Mouse (Mus musculus): ENCODE data around the gene Hecw2. TPM values are rescaled to one million over a fixed set of nuclear protein-coding genes. Genes with fewer than 3 reads are reported as not detected.

The Hecw2 gene
- polyA plus RNA-seq, 1 experiment from 2014 or later, result 1.7 TPM

DNA sequence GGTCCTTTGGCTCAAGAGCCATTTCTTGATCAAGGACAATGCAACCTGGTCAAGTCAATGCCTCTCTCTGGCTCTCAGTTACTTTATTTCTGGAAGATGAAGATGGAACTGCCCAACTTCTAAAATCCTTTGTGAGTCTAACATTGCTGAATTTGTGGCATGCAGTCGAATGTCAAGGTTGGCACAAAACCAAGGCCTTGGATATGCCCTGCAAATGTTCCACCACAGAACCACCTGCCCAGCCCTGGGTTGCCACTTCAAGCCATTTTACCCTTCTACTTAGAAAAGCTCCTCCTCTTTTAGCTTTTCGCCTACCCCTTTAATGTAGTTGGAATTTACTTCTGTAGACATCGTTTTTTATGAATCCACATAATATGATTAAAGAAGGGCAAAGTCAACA is 115.3 kb downstream of the Hecw2 start:
- no peaks in the 10 kb centered on the region for H3K36me3 ChIP-seq (ENCODE audit: control insufficient read depth, insufficient read depth, low read length)
- no peak overlapping the region for H3K27ac ChIP-seq (replicated peaks; ENCODE audit: low read depth, low read length)
- WGBS, result 89% methylated on average over 3 of the region's 3 CpGs
- no peak for DNase-seq (ENCODE audit: low spot score)
- no peak overlapping the region for H3K4me3 ChIP-seq (ENCODE audit: low read depth, low read length)
- H3K27me3 ChIP-seq (ENCODE audit: control insufficient read depth, insufficient read depth, low read length), result no peaks in the 10 kb centered on the region
- ATAC-seq (ENCODE audit: insufficient number of reproducible peaks, low FRiP score, low TSS enrichment, low read depth), result no peak
- H3K9me3 ChIP-seq (ENCODE audit: control insufficient read depth, low read length), result no peaks in the 10 kb centered on the region
- H3K9ac ChIP-seq (ENCODE audit: low read length), result no peak overlapping the region
- H3K4me1 ChIP-seq (ENCODE audit: control insufficient read depth, insufficient read depth, low read length), result no peaks in the 10 kb centered on the region
- H3K4me2 ChIP-seq (ENCODE audit: low read depth, severe bottlenecking), result no peak overlapping the region

DNA sequence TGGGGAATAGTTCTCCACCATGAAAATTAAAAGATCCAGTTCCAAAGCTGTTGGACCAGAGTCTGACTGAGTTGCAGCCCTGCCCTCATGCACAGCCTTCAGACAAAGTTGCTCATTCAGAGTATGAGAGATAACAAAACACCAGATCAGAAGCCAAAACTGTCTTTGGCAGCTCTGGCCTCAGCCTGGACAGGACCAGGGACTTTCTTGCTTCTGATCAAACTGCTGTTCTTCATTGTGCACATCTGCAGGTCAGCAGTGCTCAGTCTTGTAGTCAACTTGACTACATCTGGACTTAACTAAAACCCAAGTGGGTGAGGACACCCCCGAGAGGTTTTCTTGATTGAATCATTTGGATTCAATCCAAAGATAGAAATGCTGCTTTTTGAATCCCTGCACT is 120.5 kb downstream of the Hecw2 start:
- no peaks in the 10 kb centered on the region for H3K4me1 ChIP-seq (ENCODE audit: control insufficient read depth, insufficient read depth, low read length)
- no peak overlapping the region for H3K4me2 ChIP-seq (ENCODE audit: low read depth, severe bottlenecking)
- H3K9ac ChIP-seq (ENCODE audit: low read length), result no peak overlapping the region
- DNase-seq (ENCODE audit: low spot score) (no peak), ATAC-seq (ENCODE audit: insufficient number of reproducible peaks, low FRiP score, low TSS enrichment, low read depth) (no peak)
- no peaks in the 10 kb centered on the region for H3K36me3 ChIP-seq (ENCODE audit: control insufficient read depth, insufficient read depth, low read length)
- H3K9me3 ChIP-seq (ENCODE audit: control insufficient read depth, low read length), result no peaks in the 10 kb centered on the region
- WGBS, result 39% methylated on average over 1 of the region's 1 CpGs
- H3K4me3 ChIP-seq (ENCODE audit: low read depth, low read length), result no peak overlapping the region
- no peaks in the 10 kb centered on the region for H3K27me3 ChIP-seq (ENCODE audit: control insufficient read depth, insufficient read depth, low read length)
- no peak overlapping the region for H3K27ac ChIP-seq (replicated peaks; ENCODE audit: low read depth, low read length)

DNA sequence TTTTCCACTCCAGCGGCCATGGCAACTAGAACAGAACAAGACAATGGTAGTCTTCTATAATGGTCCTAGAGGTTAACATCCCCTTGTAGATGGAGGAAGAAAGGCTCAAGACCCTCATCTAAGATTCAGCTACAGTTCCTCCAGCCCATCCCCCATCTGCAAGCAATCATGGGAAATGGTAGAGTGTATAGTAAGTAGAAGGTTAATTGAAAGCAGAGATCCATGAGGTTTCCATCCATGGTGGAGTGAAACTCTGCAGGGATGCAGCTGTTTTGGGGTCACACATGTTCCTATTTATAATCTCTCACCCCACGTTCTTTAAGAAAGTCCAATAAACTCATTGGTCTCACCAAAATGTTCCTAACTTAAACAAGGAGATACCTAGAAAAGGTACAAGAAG is 124.8 kb downstream of the Hecw2 start:
- Histone ChIP-seq H3K36me3 (ENCODE audit: control insufficient read depth, insufficient read depth, low read length) (no peaks in the 10 kb centered on the region), H3K27ac (replicated peaks; ENCODE audit: low read depth, low read length) (no peak overlapping the region), H3K9ac (ENCODE audit: low read length) (no peak overlapping the region), H3K4me2 (ENCODE audit: low read depth, severe bottlenecking) (no peak overlapping the region), H3K27me3 (ENCODE audit: control insufficient read depth, insufficient read depth, low read length) (no peaks in the 10 kb centered on the region), H3K4me1 (ENCODE audit: control insufficient read depth, insufficient read depth, low read length) (no peaks in the 10 kb centered on the region), H3K9me3 (ENCODE audit: control insufficient read depth, low read length) (no peaks in the 10 kb centered on the region), H3K4me3 (ENCODE audit: low read depth, low read length) (no peak overlapping the region)
- no peak for ATAC-seq (ENCODE audit: insufficient number of reproducible peaks, low FRiP score, low TSS enrichment, low read depth)
- peak; percentile 28 for DNase-seq (ENCODE audit: low spot score)
- WGBS, result 46% methylated on average over 2 of the region's 2 CpGs

DNA sequence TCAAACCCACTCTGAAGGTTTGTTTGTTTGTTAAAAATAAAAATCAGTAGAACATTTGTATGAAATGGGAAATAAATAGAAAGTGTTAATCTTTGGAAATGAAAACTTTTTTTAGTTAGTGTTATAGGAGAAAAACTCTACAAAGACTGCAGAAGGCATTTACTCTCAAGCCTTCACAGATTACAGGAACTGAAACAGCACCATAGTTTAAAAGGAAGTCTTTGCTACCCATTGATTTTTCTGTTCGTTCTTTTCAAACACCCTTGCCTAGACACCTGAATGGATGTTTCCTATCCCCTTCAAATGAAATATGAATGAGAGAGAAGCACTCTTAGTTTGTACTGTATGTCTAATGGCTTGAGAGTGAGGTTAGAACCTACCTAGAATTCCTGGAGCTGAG is 126.7 kb downstream of the Hecw2 start:
- no peak for DNase-seq (ENCODE audit: low spot score)
- no peak overlapping the region for H3K4me2 ChIP-seq (ENCODE audit: low read depth, severe bottlenecking)
- no peaks in the 10 kb centered on the region for H3K4me1 ChIP-seq (ENCODE audit: control insufficient read depth, insufficient read depth, low read length)
- WGBS, result 80% methylated on average over 1 of the region's 1 CpGs
- H3K4me3 ChIP-seq (ENCODE audit: low read depth, low read length), result no peak overlapping the region
- H3K9ac ChIP-seq (ENCODE audit: low read length), result no peak overlapping the region
- H3K27me3 ChIP-seq (ENCODE audit: control insufficient read depth, insufficient read depth, low read length), result no peaks in the 10 kb centered on the region
- ATAC-seq (ENCODE audit: insufficient number of reproducible peaks, low FRiP score, low TSS enrichment, low read depth), result no peak
- H3K27ac ChIP-seq (replicated peaks; ENCODE audit: low read depth, low read length), result no peak overlapping the region
- no peaks in the 10 kb centered on the region for H3K36me3 ChIP-seq (ENCODE audit: control insufficient read depth, insufficient read depth, low read length)
- H3K9me3 ChIP-seq (ENCODE audit: control insufficient read depth, low read length), result no peaks in the 10 kb centered on the region

DNA sequence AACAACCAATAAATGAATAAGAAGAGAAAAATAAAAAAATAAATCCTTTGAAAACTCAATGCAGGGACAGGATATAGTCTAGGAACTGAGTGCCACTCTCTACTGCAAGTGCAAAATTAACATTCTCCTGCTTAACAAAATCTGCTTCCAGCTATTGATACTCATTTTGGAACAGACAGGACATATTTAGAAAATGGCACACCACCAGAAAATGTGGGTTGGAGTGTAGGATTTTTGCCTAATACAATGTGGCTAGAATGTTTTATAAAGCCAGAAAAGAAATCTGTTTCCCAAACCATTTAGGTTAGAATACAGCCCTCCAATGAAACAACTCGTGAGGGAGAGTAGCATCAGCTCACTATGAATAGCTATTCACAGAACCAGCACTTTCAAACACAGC is 129.5 kb downstream of the Hecw2 start:
- ATAC-seq (ENCODE audit: insufficient number of reproducible peaks, low FRiP score, low TSS enrichment, low read depth) (no peak), DNase-seq (ENCODE audit: low spot score) (no peak)
- Histone ChIP-seq H3K4me2 (ENCODE audit: low read depth, severe bottlenecking) (no peak overlapping the region), H3K36me3 (ENCODE audit: control insufficient read depth, insufficient read depth, low read length) (no peaks in the 10 kb centered on the region), H3K4me3 (ENCODE audit: low read depth, low read length) (no peak overlapping the region), H3K27me3 (ENCODE audit: control insufficient read depth, insufficient read depth, low read length) (no peaks in the 10 kb centered on the region), H3K9me3 (ENCODE audit: control insufficient read depth, low read length) (no peaks in the 10 kb centered on the region), H3K27ac (replicated peaks; ENCODE audit: low read depth, low read length) (no peak overlapping the region), H3K9ac (ENCODE audit: low read length) (no peak overlapping the region), H3K4me1 (ENCODE audit: control insufficient read depth, insufficient read depth, low read length) (no peaks in the 10 kb centered on the region)
- WGBS, result 81% methylated on average over 1 of the region's 1 CpGs

DNA sequence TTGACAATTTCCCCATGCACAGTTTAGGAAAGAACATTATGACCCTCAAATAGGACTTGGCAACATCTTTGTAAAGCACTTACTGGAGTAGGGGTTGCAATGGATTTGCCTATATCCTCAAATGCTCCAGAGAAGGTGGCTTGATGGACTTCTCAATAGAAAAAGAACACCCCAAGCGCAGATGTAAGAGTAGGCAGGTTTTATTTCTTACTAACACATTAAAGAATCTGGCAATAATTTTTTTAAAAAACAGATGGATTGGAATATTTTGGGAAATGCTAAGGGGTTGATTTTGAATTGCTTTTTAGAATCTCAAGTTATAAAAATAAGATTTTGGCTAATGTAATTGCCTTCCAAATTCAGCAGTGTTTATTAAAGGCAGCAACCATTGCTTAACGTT is 133.9 kb downstream of the Hecw2 start:
- ATAC-seq (ENCODE audit: insufficient number of reproducible peaks, low FRiP score, low TSS enrichment, low read depth) (no peak), DNase-seq (ENCODE audit: low spot score) (no peak)
- no peak overlapping the region for H3K9ac ChIP-seq (ENCODE audit: low read length)
- H3K36me3 ChIP-seq (ENCODE audit: control insufficient read depth, insufficient read depth, low read length), result no peaks in the 10 kb centered on the region
- H3K4me2 ChIP-seq (ENCODE audit: low read depth, severe bottlenecking), result no peak overlapping the region
- no peak overlapping the region for H3K4me3 ChIP-seq (ENCODE audit: low read depth, low read length)
- 90% methylated on average over 2 of the region's 2 CpGs for WGBS
- no peak overlapping the region for H3K27ac ChIP-seq (replicated peaks; ENCODE audit: low read depth, low read length)
- H3K4me1 ChIP-seq (ENCODE audit: control insufficient read depth, insufficient read depth, low read length), result no peaks in the 10 kb centered on the region
- H3K9me3 ChIP-seq (ENCODE audit: control insufficient read depth, low read length), result no peaks in the 10 kb centered on the region
- H3K27me3 ChIP-seq (ENCODE audit: control insufficient read depth, insufficient read depth, low read length), result no peaks in the 10 kb centered on the region

DNA sequence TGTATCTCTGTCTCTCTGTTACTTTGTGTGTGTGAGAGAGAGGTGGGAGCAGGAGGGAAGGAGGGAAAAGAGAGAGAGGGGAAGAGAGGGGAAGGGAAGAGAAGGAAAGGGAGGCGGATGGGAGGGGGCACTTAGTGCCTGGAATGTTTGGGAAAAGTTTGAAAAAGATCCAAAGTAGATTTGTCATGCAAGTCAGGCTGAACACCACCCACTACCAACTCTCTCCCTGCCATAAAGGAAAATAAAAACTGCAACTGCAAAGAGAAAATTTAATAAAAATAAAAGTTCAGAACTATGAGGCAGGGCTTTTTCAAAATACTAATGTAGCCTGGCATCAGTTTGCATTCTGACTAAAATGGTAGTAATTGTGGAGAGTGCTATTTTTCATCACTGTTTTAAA is 135.2 kb downstream of the Hecw2 start:
- Histone ChIP-seq H3K9ac (ENCODE audit: low read length) (no peak overlapping the region), H3K9me3 (ENCODE audit: control insufficient read depth, low read length) (no peaks in the 10 kb centered on the region), H3K4me3 (ENCODE audit: low read depth, low read length) (no peak overlapping the region), H3K4me1 (ENCODE audit: control insufficient read depth, insufficient read depth, low read length) (no peaks in the 10 kb centered on the region), H3K27me3 (ENCODE audit: control insufficient read depth, insufficient read depth, low read length) (no peaks in the 10 kb centered on the region), H3K36me3 (ENCODE audit: control insufficient read depth, insufficient read depth, low read length) (no peaks in the 10 kb centered on the region), H3K27ac (replicated peaks; ENCODE audit: low read depth, low read length) (no peak overlapping the region), H3K4me2 (ENCODE audit: low read depth, severe bottlenecking) (no peak overlapping the region)
- ATAC-seq (ENCODE audit: insufficient number of reproducible peaks, low FRiP score, low TSS enrichment, low read depth), result no peak
- DNase-seq (ENCODE audit: low spot score), result no peak
- 81% methylated on average over 1 of the region's 1 CpGs for WGBS

DNA sequence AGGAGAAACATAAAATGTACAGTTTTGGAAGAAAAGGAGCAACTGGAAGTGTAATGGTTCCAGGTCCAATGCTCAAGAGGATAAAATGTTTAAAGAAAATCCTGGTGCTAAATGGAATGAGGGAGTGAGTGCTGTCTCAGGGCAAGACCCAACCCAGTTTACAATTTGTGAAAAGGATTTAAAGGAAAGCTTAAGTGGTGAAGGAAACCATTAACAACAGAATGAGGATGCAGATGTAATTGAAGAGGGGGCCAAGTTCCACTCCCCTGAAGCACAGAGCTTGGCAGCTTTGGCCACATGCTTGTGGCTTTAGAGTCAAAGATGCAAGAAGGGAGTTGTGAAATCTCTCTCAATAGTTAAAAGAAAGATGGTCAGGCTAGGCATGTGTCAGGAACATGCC is 142.2 kb downstream of the Hecw2 start:
- Histone ChIP-seq H3K9ac (ENCODE audit: low read length) (no peak overlapping the region), H3K36me3 (ENCODE audit: control insufficient read depth, insufficient read depth, low read length) (no peaks in the 10 kb centered on the region), H3K9me3 (ENCODE audit: control insufficient read depth, low read length) (no peaks in the 10 kb centered on the region), H3K4me1 (ENCODE audit: control insufficient read depth, insufficient read depth, low read length) (no peaks in the 10 kb centered on the region), H3K27me3 (ENCODE audit: control insufficient read depth, insufficient read depth, low read length) (no peaks in the 10 kb centered on the region), H3K4me3 (ENCODE audit: low read depth, low read length) (no peak overlapping the region), H3K4me2 (ENCODE audit: low read depth, severe bottlenecking) (no peak overlapping the region), H3K27ac (replicated peaks; ENCODE audit: low read depth, low read length) (no peak overlapping the region)
- no peak for ATAC-seq (ENCODE audit: insufficient number of reproducible peaks, low FRiP score, low TSS enrichment, low read depth)
- DNase-seq (ENCODE audit: low spot score), result no peak

DNA sequence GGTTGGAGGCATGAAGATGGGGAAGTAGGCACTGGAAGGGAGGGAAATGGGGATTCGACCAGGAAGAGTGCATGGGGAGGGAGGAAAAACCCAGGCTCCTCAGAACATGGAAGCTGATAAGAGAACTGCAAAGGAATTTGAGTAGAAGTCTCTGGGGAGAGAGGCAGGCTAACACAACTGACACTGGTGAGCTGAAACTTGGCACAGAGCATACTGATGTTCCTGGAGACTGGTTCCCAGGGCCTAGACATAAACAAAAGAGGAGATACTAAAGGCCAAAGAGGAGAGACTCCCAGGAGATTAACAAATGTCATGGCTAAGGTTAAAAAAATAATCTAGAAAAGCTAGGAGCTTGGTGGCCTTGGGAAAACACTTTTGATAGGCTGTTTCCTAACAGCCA is 148.0 kb downstream of the Hecw2 start:
- Histone ChIP-seq H3K9me3 (ENCODE audit: control insufficient read depth, low read length) (no peaks in the 10 kb centered on the region), H3K27me3 (ENCODE audit: control insufficient read depth, insufficient read depth, low read length) (no peaks in the 10 kb centered on the region), H3K9ac (ENCODE audit: low read length) (no peak overlapping the region), H3K4me1 (ENCODE audit: control insufficient read depth, insufficient read depth, low read length) (no peaks in the 10 kb centered on the region), H3K36me3 (ENCODE audit: control insufficient read depth, insufficient read depth, low read length) (no peaks in the 10 kb centered on the region), H3K4me2 (ENCODE audit: low read depth, severe bottlenecking) (no peak overlapping the region), H3K27ac (replicated peaks; ENCODE audit: low read depth, low read length) (no peak overlapping the region), H3K4me3 (ENCODE audit: low read depth, low read length) (no peak overlapping the region)
- ATAC-seq (ENCODE audit: insufficient number of reproducible peaks, low FRiP score, low TSS enrichment, low read depth), result no peak
- DNase-seq (ENCODE audit: low spot score), result no peak
- 87% methylated on average over 1 of the region's 1 CpGs for WGBS
